Mouse (Mus musculus) testis, adult 2 months (tissue): Measurements from ENCODE around the gene Sel1l3.

Experiments used
- CTCF ChIP-seq: fragments of 200-500 bp; IDR thresholded peaks from 2 replicates; pipeline ENCODE4 v1.5.1; 2012; ENCODE audit warnings: low read depth, mild to moderate bottlenecking, inconsistent platforms, low read length, moderate library complexity; ENCODE audit not compliant: control insufficient read depth, insufficient read depth, insufficient replicate concordance
- POLR2A ChIP-seq: fragments of 200-500 bp; IDR thresholded peaks from 2 replicates; pipeline ENCODE4 v1.6.1; 2012; ENCODE audit warnings: low read depth, mild to moderate bottlenecking, inconsistent platforms, low read length, moderate library complexity; ENCODE audit not compliant: control insufficient read depth

- TF ChIP-seq CTCF (no peak), POLR2A (no peak)
Measured at GRCm38 (mm10) chr5:53138025-53138424, 75.7 kb downstream of the Sel1l3 start.
